Mouse (Mus musculus) liver, adult 2 months (tissue): ENCODE measurements around the gene Cdh23. TPM values are rescaled to one million over a fixed set of nuclear protein-coding genes. Genes with fewer than 3 reads are reported as not detected.

ENCODE experiments used
- DNase-seq: peaks from one replicate; pipeline ENCODE4 v3.0.0-alpha.2; 2011; ENCODE audit warnings: low read depth, low spot score; ENCODE audit errors: extremely low read depth
- H3K27ac ChIP-seq: fragments of 200-500 bp; replicated peaks from 2 replicates; pipeline ENCODE4 v1.5.1; 2012; ENCODE audit warnings: low read depth, mild to moderate bottlenecking, control low read depth, inconsistent platforms, low read length; ENCODE audit not compliant: insufficient read depth
- H3K27me3 ChIP-seq: fragments of 200-500 bp; 2 replicates; pipeline ENCODE4 v1.6.1; 2012; ENCODE audit warnings: mild to moderate bottlenecking, moderate library complexity, low read length, inconsistent platforms; ENCODE audit not compliant: control insufficient read depth, insufficient read depth
- H3K36me3 ChIP-seq: fragments of 200-500 bp; 2 replicates; pipeline ENCODE4 v1.6.1; 2012; ENCODE audit warnings: low read length, inconsistent platforms; ENCODE audit not compliant: control insufficient read depth, insufficient read depth
- H3K4me1 ChIP-seq: fragments of 200-500 bp; 2 replicates; pipeline ENCODE4 v1.6.1; 2011; ENCODE audit warnings: low read length; ENCODE audit not compliant: control insufficient read depth, insufficient read depth
- H3K4me3 ChIP-seq: fragments of 200-500 bp; 2 replicates; pipeline ENCODE4 v1.5.1; 2011; ENCODE audit warnings: low read depth, mild to moderate bottlenecking, control low read depth, low read length, moderate library complexity; ENCODE audit not compliant: insufficient read depth
- H3K79me2 ChIP-seq: fragments of 200-500 bp; 2 replicates; pipeline ENCODE4 v1.6.1; 2012; ENCODE audit warnings: inconsistent platforms, mild to moderate bottlenecking, low read length, moderate library complexity; ENCODE audit not compliant: control insufficient read depth, insufficient read depth
- H3K9ac ChIP-seq: fragments of 200-500 bp; 2 replicates; pipeline ENCODE4 v1.6.1; 2012; ENCODE audit warnings: low read depth, mild to moderate bottlenecking, control low read depth, inconsistent platforms, low read length
- CTCF ChIP-seq: fragments of 200-500 bp; IDR thresholded peaks from 2 replicates; pipeline ENCODE4 v1.5.1; 2011; ENCODE audit warnings: low read depth, low read length, control low read depth
- POLR2A ChIP-seq: fragments of 200-500 bp; IDR thresholded peaks from 2 replicates; pipeline ENCODE4 v1.6.1; 2011; ENCODE audit warnings: low read length, control low read depth; ENCODE audit not compliant: insufficient read depth; ENCODE audit errors: extremely low read depth
- WGBS: fragments of 180-500 bp; shearing (Covaris S2); methylation state at CpG from one replicate; pipeline ENCODE4 v1.1.7; 2018; 5-methylcytosine and 5-hydroxymethylcytosine counted together
- polyA plus RNA-seq: library from polyadenylated mRNA; depleted of rRNA; stranded (reverse); fragments of >200 nt; gene quantifications from 2 replicates; pipeline ENCODE4 v1.2.3, GENCODE M21; 2012
- total RNA-seq: library from RNA; depleted of rRNA; stranded (reverse); fragments of >200 nt; gene quantifications from 2 replicates; pipeline ENCODE4 v1.2.3, GENCODE M21; 2014

Cdh23 gene
- total and polyA plus RNA-seq, 2 experiments = not detected

- H3K4me3 ChIP-seq = no peak overlapping the region
- H3K9ac ChIP-seq = no peak overlapping the region
- H3K79me2 ChIP-seq = 0 out of 2 replicates have a peak, but pooled peaks cover 2% of the 10 kb centered on the region
- no peak overlapping the region for H3K27ac ChIP-seq
- H3K4me1 ChIP-seq = no peaks in the 10 kb centered on the region
- no peaks in the 10 kb centered on the region for H3K36me3 ChIP-seq
- 93% methylated on average over 4 of the region's 4 CpGs for WGBS
- TF ChIP-seq CTCF (no peak), POLR2A (no peak)
- no peak for DNase-seq
- no peaks in the 10 kb centered on the region for H3K27me3 ChIP-seq
Measured at GRCm38 (mm10) chr10:60739619-60740363, 43.5 kb upstream of the Cdh23 start.

DNA sequence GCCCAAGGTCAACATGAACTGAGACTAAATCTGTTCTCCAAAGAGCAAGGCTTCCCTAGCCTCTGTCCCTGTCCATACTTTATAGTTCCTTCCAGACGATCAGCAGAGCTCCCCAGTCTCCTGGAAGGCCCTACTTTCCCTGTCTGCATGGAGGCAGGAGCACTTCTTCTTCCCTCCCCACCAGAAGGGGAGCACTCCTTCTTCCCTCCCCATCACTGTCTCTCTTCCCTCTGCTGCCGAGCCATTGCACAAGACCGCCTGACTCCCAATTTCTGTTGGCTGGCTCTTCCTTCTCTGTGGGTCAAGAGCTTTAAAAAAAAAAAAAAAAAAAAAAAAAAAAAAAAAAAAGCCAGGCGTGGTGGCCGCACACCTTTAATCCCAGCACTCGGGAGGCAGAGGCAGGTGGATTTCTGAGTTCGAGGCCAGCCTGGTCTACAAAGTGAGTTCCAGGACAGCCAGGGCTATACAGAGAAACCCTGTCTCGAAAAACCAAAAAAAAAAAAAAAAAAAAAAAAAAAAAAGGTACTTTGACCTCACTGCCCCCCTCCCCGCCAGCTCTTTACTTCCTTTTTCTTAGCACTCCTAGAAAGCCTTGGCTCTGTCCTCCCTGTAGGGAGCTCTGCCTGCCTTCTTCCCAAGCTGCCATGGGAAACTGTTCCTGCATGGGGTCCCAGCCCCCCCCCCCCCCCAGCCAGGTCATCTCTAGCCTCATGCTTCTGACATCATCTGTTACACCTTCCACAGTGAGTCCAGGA lies 41.8 kb upstream of the Cdh23 start:
- H3K4me1 ChIP-seq = peaks cover 3% of the 10 kb centered on the region; the same call in 1 of the 2 replicates
- H3K27me3 ChIP-seq = no peaks in the 10 kb centered on the region
- WGBS = 77% methylated on average over 8 of the region's 9 CpGs
- no peaks in the 10 kb centered on the region for H3K36me3 ChIP-seq
- H3K9ac ChIP-seq = no peak overlapping the region
- no peak overlapping the region for H3K27ac ChIP-seq
- DNase-seq = peak; percentile 45
- 0 out of 2 replicates have a peak, but pooled peaks cover 2% of the 10 kb centered on the region for H3K79me2 ChIP-seq
- no peak overlapping the region for H3K4me3 ChIP-seq
- TF ChIP-seq POLR2A = no peak
- TF ChIP-seq CTCF = no peak

DNA sequence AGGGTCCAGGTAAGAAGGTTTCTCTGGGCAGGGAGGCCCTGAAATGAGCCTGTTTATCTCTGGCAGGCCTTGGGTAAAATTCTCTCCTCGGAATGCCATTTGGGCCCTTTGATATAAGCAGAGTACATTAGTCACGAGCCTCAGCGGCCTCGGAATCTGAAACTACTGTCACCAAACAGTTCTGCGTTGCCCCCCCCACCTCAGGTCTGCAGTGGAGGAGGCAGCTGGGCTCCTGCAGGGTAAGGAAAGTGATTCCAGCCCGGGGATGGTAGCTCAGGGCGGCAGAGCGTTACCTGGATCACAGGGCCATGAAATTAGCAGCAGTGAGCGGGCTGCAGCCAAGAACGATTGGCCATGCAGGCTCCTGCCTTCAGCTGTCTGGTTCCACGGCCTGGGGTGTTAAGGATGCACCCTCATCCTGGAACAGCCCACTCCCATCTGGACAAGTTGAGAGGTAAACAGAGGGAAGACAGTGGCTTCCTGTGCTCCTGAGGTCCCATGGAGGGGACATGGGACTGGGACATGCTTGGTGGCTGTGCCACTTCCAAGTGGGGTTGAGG lies 41.0 kb upstream of the Cdh23 start:
- H3K27me3 ChIP-seq = no peaks in the 10 kb centered on the region
- H3K36me3 ChIP-seq = no peaks in the 10 kb centered on the region
- no peak overlapping the region for H3K27ac ChIP-seq
- no peak overlapping the region for H3K9ac ChIP-seq
- H3K4me1 ChIP-seq = peaks cover 3% of the 10 kb centered on the region; the same call in 1 of the 2 replicates
- no peak for DNase-seq
- 0 out of 2 replicates have a peak, but pooled peaks cover 2% of the 10 kb centered on the region for H3K79me2 ChIP-seq
- WGBS = 94% methylated on average over 11 of the region's 11 CpGs
- no peak for TF ChIP-seq CTCF
- no peak for TF ChIP-seq POLR2A
- H3K4me3 ChIP-seq = no peak overlapping the region

DNA sequence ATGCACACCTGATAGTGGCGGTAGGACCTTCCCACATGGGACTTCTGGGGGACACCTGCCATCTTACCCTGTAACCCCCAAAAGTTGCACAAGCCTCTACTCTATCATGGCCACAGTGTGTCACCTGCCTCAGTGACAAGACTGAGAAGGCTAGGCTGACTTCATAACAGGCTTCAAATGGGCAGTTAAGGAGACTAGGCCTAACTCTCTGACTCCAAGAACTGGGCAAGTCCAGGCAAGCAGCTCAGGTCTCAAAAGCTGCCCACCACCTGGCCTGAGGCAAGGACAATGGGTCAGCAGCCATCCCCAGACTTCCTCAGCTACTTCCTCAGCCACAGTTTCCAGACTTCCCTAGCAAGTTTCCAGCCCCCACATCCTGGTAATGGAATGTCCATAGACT lies 39.4 kb upstream of the Cdh23 start:
- Histone ChIP-seq H3K4me1 (peaks cover 3% of the 10 kb centered on the region; the same call in 1 of the 2 replicates), H3K27ac (no peak overlapping the region), H3K27me3 (no peaks in the 10 kb centered on the region), H3K9ac (no peak overlapping the region), H3K4me3 (no peak overlapping the region), H3K36me3 (no peaks in the 10 kb centered on the region), H3K79me2 (0 out of 2 replicates have a peak, but pooled peaks cover 2% of the 10 kb centered on the region)
- DNase-seq = no peak
- TF ChIP-seq CTCF (no peak), POLR2A (no peak)
- 100% methylated on average over 1 of the region's 1 CpGs for WGBS

DNA sequence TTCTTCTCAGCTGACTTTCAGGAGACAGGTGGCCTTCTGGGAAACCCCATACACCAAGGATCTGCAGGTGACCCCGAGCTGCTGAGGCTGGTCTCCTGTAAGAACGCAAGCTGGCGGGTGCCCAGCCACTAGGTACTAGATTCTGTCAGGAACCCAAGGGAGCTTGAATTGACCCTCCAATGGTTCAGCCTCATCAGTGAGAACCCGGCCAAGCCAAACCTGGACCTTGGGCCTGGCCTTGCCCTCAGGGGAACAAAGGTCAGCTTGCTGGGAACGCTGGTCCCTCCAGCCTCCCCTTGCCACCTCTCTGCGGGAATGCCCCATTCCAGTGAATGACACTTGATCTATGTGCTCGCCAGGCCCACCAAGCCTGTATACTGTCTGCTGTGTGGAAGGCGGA lies 37.2 kb upstream of the Cdh23 start:
- H3K27ac ChIP-seq = no peak overlapping the region
- no peaks in the 10 kb centered on the region for H3K36me3 ChIP-seq
- peak; percentile 65 for DNase-seq
- H3K4me3 ChIP-seq = no peak overlapping the region
- H3K4me1 ChIP-seq = peaks cover 3% of the 10 kb centered on the region; the same call in 1 of the 2 replicates
- no peak for TF ChIP-seq POLR2A
- TF ChIP-seq CTCF = no peak
- no peaks in the 10 kb centered on the region for H3K27me3 ChIP-seq
- 30% methylated on average over 8 of the region's 8 CpGs for WGBS
- H3K79me2 ChIP-seq = 0 out of 2 replicates have a peak, but pooled peaks cover 2% of the 10 kb centered on the region
- no peak overlapping the region for H3K9ac ChIP-seq
